Mouse (Mus musculus) bone marrow macrophage, adult 2 months (primary cell): ENCODE measurements around the gene Tssk1.

ENCODE experiments used
- CTCF ChIP-seq: IDR thresholded peaks from 2 replicates; pipeline ENCODE4 v1.5.1; 2012; ENCODE audit warnings: low read depth, mild to moderate bottlenecking, low read length, moderate library complexity
- POLR2A ChIP-seq: IDR thresholded peaks from 2 replicates; pipeline ENCODE4 v1.6.1; 2012; ENCODE audit warnings: mild to moderate bottlenecking, low read depth, low read length, borderline replicate concordance

- TF ChIP-seq CTCF (no peak), POLR2A (no peak)
These were observed 20.6 kb downstream of the Tssk1 start, which contains the start of gene Gsc2 for GRCm38 (mm10) chr16:17914307-17915249.
